Mouse (Mus musculus) heart, embryonic 14.5 days (tissue): ENCODE measurements around the gene Slc16a3. TPM values are rescaled to one million over a fixed set of nuclear protein-coding genes. Genes with fewer than 3 reads are reported as not detected.

Experiments used
- ATAC-seq: fragments of 200-750 bp; cut with Nextera tagmentation; 2 replicates; pipeline ENCODE4 v1.8.0; 2017; ENCODE audit warnings: low read depth, moderate TSS enrichment; ENCODE audit not compliant: insufficient number of reproducible peaks, insufficient read depth, low FRiP score
- H3K27ac ChIP-seq, 2 experiments: fragments of 200-500 bp in 1 of 2; fragments of 300-500 bp in 1 of 2; sonication (generic) in 1 of 2; replicated peaks in 1 of 2; 2 replicates each; pipeline ENCODE4 v1.5.1; 2012 to 2014; ENCODE audit warnings: low read depth in 2 of 2, low read length in 2 of 2, control low read depth in 1 of 2, mild to moderate bottlenecking in 1 of 2, mixed read lengths in 1 of 2; ENCODE audit not compliant: control insufficient read depth in 1 of 2, insufficient read depth in 1 of 2
- H3K27me3 ChIP-seq: fragments of 300-500 bp; sonication (generic); 2 replicates; pipeline ENCODE4 v1.6.1; 2014; ENCODE audit warnings: mild to moderate bottlenecking, low read length, control low read depth; ENCODE audit not compliant: control insufficient read depth, insufficient read depth
- H3K36me3 ChIP-seq: fragments of 300-500 bp; sonication (generic); 2 replicates; pipeline ENCODE4 v1.6.1; 2014; ENCODE audit warnings: mild to moderate bottlenecking, control low read depth, low read length, mixed read lengths; ENCODE audit not compliant: control insufficient read depth, insufficient read depth
- H3K4me1 ChIP-seq, 2 experiments: fragments of 200-500 bp in 1 of 2; fragments of 300-500 bp in 1 of 2; sonication (generic) in 1 of 2; 2 replicates each; pipeline ENCODE4 v1.6.1; 2012 to 2014; ENCODE audit warnings: low read length in 2 of 2, control low read depth in 1 of 2, mixed read lengths in 1 of 2; ENCODE audit not compliant: control insufficient read depth in 2 of 2, insufficient read depth in 2 of 2
- H3K4me2 ChIP-seq: fragments of 300-500 bp; sonication (generic); 2 replicates; pipeline ENCODE4 v1.6.1; 2014; ENCODE audit warnings: mild to moderate bottlenecking, low read length
- H3K4me3 ChIP-seq, 2 experiments: fragments of 200-500 bp in 1 of 2; fragments of 300-500 bp in 1 of 2; sonication (generic) in 1 of 2; 2 replicates each; pipeline ENCODE4 v1.5.1; 2012 to 2014; ENCODE audit warnings: low read length in 2 of 2, mild to moderate bottlenecking in 2 of 2, control low read depth in 1 of 2, low read depth in 1 of 2, moderate library complexity in 1 of 2; ENCODE audit not compliant: control insufficient read depth in 1 of 2, insufficient read depth in 1 of 2
- H3K9ac ChIP-seq: fragments of 300-500 bp; sonication (generic); 2 replicates; pipeline ENCODE4 v1.6.1; 2014; ENCODE audit warnings: mild to moderate bottlenecking, low read length
- H3K9me3 ChIP-seq: fragments of 300-500 bp; sonication (generic); 2 replicates; pipeline ENCODE4 v1.6.1; 2016; ENCODE audit warnings: low read length, control low read depth; ENCODE audit not compliant: control insufficient read depth
- WGBS: fragments of 180-500 bp; shearing (Covaris S2); extraction: QIAGEN DNeasy Blood & Tissue Kit; methylation state at CpG from one replicate; pipeline ENCODE4 v1.1.7; 2014; 5-methylcytosine and 5-hydroxymethylcytosine counted together
- polyA plus RNA-seq: library from polyadenylated mRNA; unstranded; fragments of >200 nt; fragmentation: Nextera tagmentation; extraction: Ambion mirVana; gene quantifications from 2 replicates; pipeline ENCODE4 v1.2.1, GENCODE M21; 2014

Slc16a3 gene
- polyA plus RNA-seq, 1 experiment from 2014 or later = 111 TPM

GRCm38 (mm10) chr11:120955701-120956100, 7.4 kb downstream of the Slc16a3 start:
- H3K9me3 ChIP-seq = no peaks in the 10 kb centered on the region
- peaks cover 44 to 70% of the 10 kb centered on the region in 2 experiments for H3K4me1 ChIP-seq
- WGBS = 87% methylated on average over 8 of the region's 8 CpGs
- H3K4me2 ChIP-seq = no peak overlapping the region
- H3K27ac ChIP-seq = no peak overlapping the region
- no peak for ATAC-seq
- no peaks in the 10 kb centered on the region for H3K27me3 ChIP-seq
- H3K9ac ChIP-seq = no peak overlapping the region
- peaks cover 72% of the 10 kb centered on the region for H3K36me3 ChIP-seq
- no peak overlapping the region for H3K4me3 ChIP-seq

GRCm38 (mm10) chr11:120957052-120957451, 8.8 kb downstream of the Slc16a3 start:
- H3K27ac ChIP-seq = peak overlapping the region in 1 of 2 experiments; percentile 53; a peak in 1 of 4 replicates
- ATAC-seq = no peak
- H3K27me3 ChIP-seq = no peaks in the 10 kb centered on the region
- no peaks in the 10 kb centered on the region for H3K9me3 ChIP-seq
- no peak overlapping the region for H3K4me2 ChIP-seq
- no peak overlapping the region for H3K9ac ChIP-seq
- H3K36me3 ChIP-seq = peaks cover 86% of the 10 kb centered on the region
- peaks cover 37 to 61% of the 10 kb centered on the region in 2 experiments for H3K4me1 ChIP-seq
- H3K4me3 ChIP-seq = no peak overlapping the region
- 46% methylated on average over 8 of the region's 8 CpGs for WGBS

GRCm38 (mm10) chr11:120957731-120958257, 9.5 kb downstream of the Slc16a3 start:
- peaks cover 32 to 53% of the 10 kb centered on the region in 2 experiments for H3K4me1 ChIP-seq
- no peak for ATAC-seq
- H3K9me3 ChIP-seq = no peaks in the 10 kb centered on the region
- no peak overlapping the region for H3K9ac ChIP-seq
- H3K27ac ChIP-seq = peak overlapping the region in 1 of 2 experiments; percentile 53; a peak in 1 of 4 replicates
- 53% methylated on average over 15 of the region's 15 CpGs for WGBS
- peaks cover 93% of the 10 kb centered on the region for H3K36me3 ChIP-seq
- no peaks in the 10 kb centered on the region for H3K27me3 ChIP-seq
- H3K4me3 ChIP-seq = no peak overlapping the region
- H3K4me2 ChIP-seq = no peak overlapping the region

GRCm38 (mm10) chr11:120959066-120959465, 10.8 kb downstream of the Slc16a3 start:
- WGBS = 87% methylated on average over 18 of the region's 18 CpGs
- Histone ChIP-seq H3K27me3 (no peaks in the 10 kb centered on the region), H3K27ac (peak overlapping the region; percentile 35 to 66; a peak in 3 of 4 replicates), H3K9ac (no peak overlapping the region), H3K9me3 (no peaks in the 10 kb centered on the region), H3K36me3 (peaks cover 99% of the 10 kb centered on the region), H3K4me2 (no peak overlapping the region), H3K4me3 (no peak overlapping the region), H3K4me1 (peaks cover 29 to 51% of the 10 kb centered on the region in 2 experiments)
- ATAC-seq = peak; percentile 22; the same call in 1 of the 2 replicates

GRCm38 (mm10) chr11:120959564-120959963, 11.3 kb downstream of the Slc16a3 start:
- WGBS = 47% methylated on average over 3 of the region's 3 CpGs

GRCm38 (mm10) chr11:120960248-120960647, 12.0 kb downstream of the Slc16a3 start:
- Histone ChIP-seq H3K4me2 (no peak overlapping the region), H3K9me3 (no peaks in the 10 kb centered on the region), H3K36me3 (peaks cover 99% of the 10 kb centered on the region), H3K4me1 (peaks cover 38 to 58% of the 10 kb centered on the region in 2 experiments), H3K27ac (no peak overlapping the region), H3K9ac (no peak overlapping the region), H3K27me3 (no peaks in the 10 kb centered on the region), H3K4me3 (no peak overlapping the region)
- WGBS = 58% methylated on average over 1 of the region's 1 CpGs
- ATAC-seq = no peak

More at GRCm38 (mm10) chr11:120959564-120959963, 11.3 kb downstream of the Slc16a3 start:
- Histone ChIP-seq H3K4me1 (peaks cover 33 to 56% of the 10 kb centered on the region in 2 experiments), H3K36me3 (peaks cover 99% of the 10 kb centered on the region), H3K4me2 (no peak overlapping the region), H3K27me3 (no peaks in the 10 kb centered on the region), H3K4me3 (no peak overlapping the region), H3K9ac (no peak overlapping the region), H3K27ac (peak overlapping the region; percentile 35 to 66; a peak in 2 of 4 replicates), H3K9me3 (no peaks in the 10 kb centered on the region)
- ATAC-seq = peak; percentile 13; the same call in 1 of the 2 replicates

GRCm38 (mm10) chr11:120961594-120961993, 13.3 kb downstream of the Slc16a3 start:
- peaks cover 99% of the 10 kb centered on the region for H3K36me3 ChIP-seq

More at GRCm38 (mm10) chr11:120961594-120961993, 13.3 kb downstream of the Slc16a3 start:
- H3K4me2 ChIP-seq = no peak overlapping the region
- H3K27me3 ChIP-seq = no peaks in the 10 kb centered on the region
- peaks cover 36 to 64% of the 10 kb centered on the region in 2 experiments for H3K4me1 ChIP-seq
- H3K4me3 ChIP-seq = no peak overlapping the region
- no peak overlapping the region for H3K9ac ChIP-seq
- H3K9me3 ChIP-seq = no peaks in the 10 kb centered on the region
- WGBS = 76% methylated on average over 7 of the region's 7 CpGs
- no peak for ATAC-seq
- H3K27ac ChIP-seq = 0 out of 4 replicates have a peak overlapping the region, but pooled peaks of 1 of the 2 experiments have one; percentile 33
